ENCODE assay signal across 9 mouse cellular contexts in genomic region chr4:133281951-133282481, GRCm38 (mm10). TPM values are rescaled to one million over a fixed set of nuclear protein-coding genes. Genes with fewer than 3 reads are reported as not detected.
DNase-seq lines count a peak whose midpoint lies in the region; ATAC-seq and TF ChIP-seq lines count a peak whose summit lies in the region.
"Had no signal": no experiment of that assay in that cellular context is flagged by ENCODE, and none has a peak within 500 bp of the region (broad histone marks: within the 10 kb centered on the region; RNA-seq: fewer than 3 reads in every experiment).

No protein-coding gene starts in this region.

- ATAC-seq in embryonic facial prominence, embryonic 11.5 days (replicated peaks; ENCODE audit: insufficient number of reproducible peaks, low FRiP score, low TSS enrichment, low read depth) = peak; percentile 83
- no peak for ATAC-seq in hindbrain, embryonic 13.5 days (ENCODE audit: low FRiP score)
- no peak for ATAC-seq in neural tube, embryonic 13.5 days (ENCODE audit: low read depth)
- no peak for ATAC-seq in frontal cortex, adult (ENCODE audit: low TSS enrichment)
- ATAC-seq: activated CD4-positive, CD25-positive, alpha-beta regulatory T cell, adult 4 months had no signal

- 12% methylated on average over 5 of the region's 5 CpGs for WGBS in embryonic facial prominence, embryonic 11.5 days
- WGBS in hindbrain, embryonic 13.5 days = 27% methylated on average over 5 of the region's 5 CpGs
- WGBS in neural tube, embryonic 13.5 days = 29% methylated on average over 5 of the region's 5 CpGs
- 94% methylated on average over 5 of the region's 5 CpGs for WGBS in thymus, adult 2 months

- H3K4me1 ChIP-seq in embryonic facial prominence, embryonic 11.5 days (ENCODE audit: control insufficient read depth, insufficient read depth, low read length) = 0 out of 2 replicates have a peak, but pooled peaks cover 2% of the 10 kb centered on the region
- peaks cover 24% of the 10 kb centered on the region for H3K4me1 ChIP-seq in hindbrain, embryonic 13.5 days (replicated peaks)
- peaks cover 25% of the 10 kb centered on the region for H3K4me1 ChIP-seq in neural tube, embryonic 13.5 days (replicated peaks)
- H3K4me1 ChIP-seq in thymus, adult 2 months (replicated peaks; ENCODE audit: control insufficient read depth, insufficient read depth, low read length) = peaks cover 10% of the 10 kb centered on the region

- peak overlapping the region; percentile 19 for H3K4me2 ChIP-seq in embryonic facial prominence, embryonic 11.5 days (ENCODE audit: low read depth, low read length)
- H3K4me2 ChIP-seq in hindbrain, embryonic 13.5 days = no peak overlapping the region
- H3K4me2 ChIP-seq in neural tube, embryonic 13.5 days = no peak overlapping the region

- H3K9me3 ChIP-seq in embryonic facial prominence, embryonic 11.5 days (replicated peaks; ENCODE audit: control insufficient read depth, low read length) = no peaks in the 10 kb centered on the region
- H3K9me3 ChIP-seq in hindbrain, embryonic 13.5 days = no peaks in the 10 kb centered on the region
- H3K9me3 ChIP-seq in neural tube, embryonic 13.5 days = no peaks in the 10 kb centered on the region

- peak overlapping the region; percentile 35 for H3K9ac ChIP-seq in embryonic facial prominence, embryonic 11.5 days (replicated peaks; ENCODE audit: low read length)
- no peak overlapping the region for H3K9ac ChIP-seq in hindbrain, embryonic 13.5 days
- H3K9ac ChIP-seq in neural tube, embryonic 13.5 days = 0 out of 2 replicates have a peak overlapping the region, but pooled peaks have one; percentile 18

- H3K27ac ChIP-seq in layer of hippocampus, adult 2 months = peak overlapping the region; percentile 86
- H3K27ac ChIP-seq in embryonic facial prominence, embryonic 11.5 days (replicated peaks; ENCODE audit: low read depth, low read length) = peak overlapping the region; percentile 92
- H3K27ac ChIP-seq in hindbrain, embryonic 13.5 days = peak overlapping the region; percentile 62; the same call in 1 of the 2 replicates
- H3K27ac ChIP-seq in neural tube, embryonic 13.5 days (replicated peaks) = peak overlapping the region; percentile 72
- H3K27ac ChIP-seq in thymus, adult 2 months (ENCODE audit: control insufficient read depth, insufficient read depth, low read length) = no peak overlapping the region

- no peaks in the 10 kb centered on the region for H3K27me3 ChIP-seq in embryonic facial prominence, embryonic 11.5 days (ENCODE audit: control insufficient read depth, insufficient read depth, low read length)
- no peaks in the 10 kb centered on the region for H3K27me3 ChIP-seq in hindbrain, embryonic 13.5 days
- no peaks in the 10 kb centered on the region for H3K27me3 ChIP-seq in neural tube, embryonic 13.5 days
- no peaks in the 10 kb centered on the region for H3K27me3 ChIP-seq in thymus, adult 2 months (ENCODE audit: control insufficient read depth, insufficient read depth, low read length)

- TF ChIP-seq POLR2A in thymus, adult 2 months (IDR thresholded peaks at IDR 0.05; ENCODE audit: control insufficient read depth, extremely low read depth, insufficient read depth, low read length, poor library complexity) = no peak

- TF ChIP-seq CTCF in layer of hippocampus, adult 2 months (conservative IDR thresholded peaks at IDR 0.05) = no peak
- TF ChIP-seq CTCF in thymus, adult 2 months (IDR thresholded peaks at IDR 0.05; ENCODE audit: borderline replicate concordance, control insufficient read depth, extremely low read depth, insufficient read depth, low read length, poor library complexity) = no peak

- no peak for DNase-seq in layer of hippocampus, adult 2 months (ENCODE audit: low spot score in 2 of 2)
- no peak for DNase-seq in layer of hippocampus, postnatal 36 days
- peak; percentile 89 for DNase-seq in embryonic facial prominence, embryonic 11.5 days (ENCODE audit: low spot score)
- DNase-seq in thymus, adult 2 months = no peak
- DNase-seq in frontal cortex, postnatal 25 days (ENCODE audit: low spot score in 2 of 2) = no peak

- no peak overlapping the region for H3K4me3 ChIP-seq in layer of hippocampus, adult 2 months
- H3K4me3 ChIP-seq in embryonic facial prominence, embryonic 11.5 days (ENCODE audit: low read depth, low read length) = no peak overlapping the region
- H3K4me3 ChIP-seq in hindbrain, embryonic 13.5 days = no peak overlapping the region
- H3K4me3 ChIP-seq in neural tube, embryonic 13.5 days = no peak overlapping the region
- H3K4me3 ChIP-seq in thymus, adult 2 months (ENCODE audit: control insufficient read depth, insufficient read depth, low read length) = no peak overlapping the region

- no peaks in the 10 kb centered on the region for H3K36me3 ChIP-seq in embryonic facial prominence, embryonic 11.5 days (replicated peaks; ENCODE audit: control insufficient read depth, insufficient read depth, low read depth, low read length)
- H3K36me3 ChIP-seq in hindbrain, embryonic 13.5 days = no peaks in the 10 kb centered on the region
- no peaks in the 10 kb centered on the region for H3K36me3 ChIP-seq in neural tube, embryonic 13.5 days
- H3K36me3 ChIP-seq in thymus, adult 2 months (ENCODE audit: control insufficient read depth, insufficient read depth, low read length) = no peaks in the 10 kb centered on the region

RNA-seq across cellular contexts. Expression of gene Tmem222, which starts 4.4 kb away (rescaled TPM):
- 10 to 100 TPM; 89.1 to 94.4 TPM for total RNA-seq in layer of hippocampus, adult 2 months (2021)
- 10 to 100 TPM; 85.0 to 92.1 TPM for total RNA-seq in layer of hippocampus, postnatal 36 days (2021)
- 82.0 and 87.9 TPM in 2 replicates for polyA plus RNA-seq in embryonic facial prominence, embryonic 11.5 days (2014; fragmentation: Nextera tagmentation; extraction: Ambion mirVana)
- 101 and 102 TPM in 2 replicates for polyA plus RNA-seq in hindbrain, embryonic 13.5 days (2015; fragmentation: Nextera tagmentation; extraction: Ambion mirVana)
- 98.0 and 104 TPM in 2 replicates for polyA plus RNA-seq in neural tube, embryonic 13.5 days (2015; fragmentation: Nextera tagmentation; extraction: Ambion mirVana)
- polyA plus RNA-seq in thymus, adult 2 months (2012; rRNA removed) = 134 and 143 TPM in 2 replicates

RNA-seq across cellular contexts. Expression of gene Sytl1, which starts 19.1 kb away (rescaled TPM):
- total RNA-seq in layer of hippocampus, adult 2 months (2021) = under 1 TPM; 0.20 to 0.34 TPM
- under 1 TPM; 0.70 to 0.99 TPM for total RNA-seq in layer of hippocampus, postnatal 36 days (2021)
- polyA plus RNA-seq in embryonic facial prominence, embryonic 11.5 days (2014; fragmentation: Nextera tagmentation; extraction: Ambion mirVana) = 1.1 and 1.2 TPM in 2 replicates
- polyA plus RNA-seq in hindbrain, embryonic 13.5 days (2015; fragmentation: Nextera tagmentation; extraction: Ambion mirVana) = 0.41 and 0.69 TPM in 2 replicates
- 0.25 and 0.28 TPM in 2 replicates for polyA plus RNA-seq in neural tube, embryonic 13.5 days (2015; fragmentation: Nextera tagmentation; extraction: Ambion mirVana)
- 39.7 and 45.2 TPM in 2 replicates for polyA plus RNA-seq in thymus, adult 2 months (2012; rRNA removed)

RNA-seq across cellular contexts. Expression of gene Map3k6, which starts 41.4 kb away (rescaled TPM):
- 10 to 100 TPM in 1 of 2 experiments, 1 to 10 TPM in 1; 5.8 to 10.5 TPM for total RNA-seq in layer of hippocampus, adult 2 months (2021)
- total RNA-seq in layer of hippocampus, postnatal 36 days (2021) = 1 to 10 TPM; 3.9 to 5.9 TPM
- 1.8 and 1.9 TPM in 2 replicates for polyA plus RNA-seq in embryonic facial prominence, embryonic 11.5 days (2014; fragmentation: Nextera tagmentation; extraction: Ambion mirVana)
- polyA plus RNA-seq in hindbrain, embryonic 13.5 days (2015; fragmentation: Nextera tagmentation; extraction: Ambion mirVana) = 1.9 and 2.0 TPM in 2 replicates
- polyA plus RNA-seq in neural tube, embryonic 13.5 days (2015; fragmentation: Nextera tagmentation; extraction: Ambion mirVana) = 1.9 and 2.7 TPM in 2 replicates
- polyA plus RNA-seq in thymus, adult 2 months (2012; rRNA removed) = 2.8 and 4.6 TPM in 2 replicates

Comparison
In these comparisons a context has a peak if more than half of its experiments do, and no peak if none do; other contexts are left out.
1. RNA of gene Sytl1, which starts 19.1 kb away (polyA plus RNA-seq): 39.7 to 45.2 TPM in thymus, adult 2 months; 1.1 to 1.2 TPM in embryonic facial prominence, embryonic 11.5 days, 0.41 to 0.69 TPM in hindbrain, embryonic 13.5 days and 0.25 to 0.28 TPM in neural tube, embryonic 13.5 days; every median in the first group is over 10 times any median in the second.